Mouse (Mus musculus) erythroblast, adult 5-6 weeks (primary cell): ENCODE results near the gene Fads3. TPM values are rescaled to one million over a fixed set of nuclear protein-coding genes. Genes with fewer than 3 reads are reported as not detected.

Source experiments
- ATAC-seq: replicated peaks from 2 replicates; pipeline ENCODE4 v1.8.0; 2016; ENCODE audit warnings: moderate number of reproducible peaks, mild to moderate bottlenecking, moderate TSS enrichment, inconsistent platforms; ENCODE audit not compliant: poor library complexity, low FRiP score, severe bottlenecking
- total RNA-seq, 2 experiments: library from RNA; stranded (forward) in 1 of 2; stranded (reverse) in 1 of 2; fragments of 150-400 nt in 1 of 2; fragments of 200-764, 138-1000 nt in 1 of 2; gene quantifications; 2 replicates each; pipeline versions ENCODE4 v1.2.3 to v1.2.4; 2015 to 2017; ENCODE audit warnings: low replicate concordance in 2 of 2

Fads3 gene
- total RNA-seq, 2 experiments from 2014 or later = 1.7 to 18.5 TPM

DNA sequence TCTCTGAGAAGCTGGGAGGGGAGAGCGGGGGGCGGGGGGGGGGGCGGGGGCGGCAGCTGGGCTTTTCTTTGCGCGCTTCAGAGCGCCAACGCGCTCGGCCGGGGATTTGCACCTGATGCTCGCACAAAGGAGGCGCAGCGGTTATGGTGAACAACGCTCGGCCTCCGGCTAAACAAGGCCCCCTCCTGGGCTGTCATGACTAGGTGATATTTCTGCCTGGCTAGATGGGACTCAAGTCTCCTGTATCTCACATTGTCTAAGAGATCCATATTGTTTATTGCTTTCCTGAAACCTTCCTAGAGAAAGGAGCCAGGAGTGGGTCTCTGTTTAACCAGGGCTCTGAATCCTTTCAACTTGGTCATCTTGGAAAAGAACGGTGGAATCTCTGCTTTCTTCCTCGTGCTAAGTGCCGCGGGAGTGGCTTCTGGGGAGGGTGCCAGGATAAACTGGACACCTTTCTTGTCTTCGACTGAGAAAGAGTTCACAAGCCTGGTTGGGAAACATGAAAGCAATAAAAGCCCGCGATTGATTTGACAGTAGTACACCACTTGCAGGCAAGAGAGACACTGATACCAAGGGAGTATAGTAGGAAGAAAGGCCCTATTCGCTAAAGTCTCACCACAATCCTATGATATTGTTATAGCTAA lies 60.8 kb downstream of the Fads3 start:
- ATAC-seq = no peak

DNA sequence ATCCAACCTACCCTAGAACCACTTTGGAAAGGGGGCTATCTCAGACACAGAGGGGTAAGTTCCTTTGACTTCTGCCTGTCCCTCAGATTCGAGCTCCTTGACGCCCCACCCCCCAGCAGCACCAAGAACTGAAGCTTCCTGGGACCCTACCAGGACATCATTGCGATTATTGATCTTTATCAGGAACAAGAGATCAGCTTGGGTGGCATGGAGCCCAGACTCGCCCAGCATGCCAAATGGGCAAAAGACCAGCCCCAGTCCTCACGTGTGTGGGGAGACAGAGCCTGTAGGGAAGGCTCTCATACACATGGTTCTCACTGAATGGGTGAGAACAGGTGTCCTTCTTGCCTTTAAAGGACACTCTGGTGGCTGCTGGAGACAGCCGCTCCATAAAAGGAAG lies 62.9 kb downstream of the Fads3 start:
- ATAC-seq = no peak

DNA sequence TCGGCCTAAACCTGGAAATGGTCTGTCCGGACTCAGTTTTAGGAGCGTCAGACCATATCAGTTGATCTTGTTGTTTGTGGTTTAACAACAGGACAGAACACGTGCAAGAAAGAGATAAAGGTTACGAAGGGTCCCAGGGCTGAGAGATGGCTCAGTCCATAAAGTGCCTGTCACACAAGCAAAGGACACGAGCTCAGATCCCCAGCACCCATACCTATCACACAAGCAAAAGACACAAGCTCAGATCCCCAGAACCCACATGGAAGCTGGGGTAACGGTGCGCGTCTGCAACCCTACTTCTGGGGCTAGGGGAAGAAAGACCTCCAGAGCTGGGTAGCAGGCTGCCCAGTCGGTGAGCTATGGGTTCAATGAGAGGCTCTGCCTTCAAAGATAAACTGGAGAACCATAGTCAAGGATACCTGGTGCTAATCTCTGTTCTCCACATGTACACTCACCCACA lies 63.7 kb downstream of the Fads3 start:
- no peak for ATAC-seq

DNA sequence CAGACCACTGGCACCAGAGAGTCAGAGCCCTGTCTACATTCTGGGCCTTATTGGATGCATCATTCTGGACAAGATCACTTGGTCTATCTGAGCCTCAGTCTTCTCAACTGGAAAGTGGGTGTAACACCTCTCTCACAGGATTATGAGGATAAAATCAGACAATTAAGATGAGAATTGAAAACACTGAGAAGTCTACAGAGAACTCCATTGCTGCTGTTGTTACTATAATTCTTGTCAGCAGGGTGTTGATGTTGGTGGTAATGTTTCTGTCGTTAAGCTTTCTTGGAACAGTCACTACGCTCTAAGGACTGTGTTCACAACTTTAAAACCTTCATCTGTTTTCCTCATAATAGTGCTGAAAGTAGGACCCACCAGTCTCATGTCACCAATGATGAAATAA lies 65.3 kb downstream of the Fads3 start:
- no peak for ATAC-seq

DNA sequence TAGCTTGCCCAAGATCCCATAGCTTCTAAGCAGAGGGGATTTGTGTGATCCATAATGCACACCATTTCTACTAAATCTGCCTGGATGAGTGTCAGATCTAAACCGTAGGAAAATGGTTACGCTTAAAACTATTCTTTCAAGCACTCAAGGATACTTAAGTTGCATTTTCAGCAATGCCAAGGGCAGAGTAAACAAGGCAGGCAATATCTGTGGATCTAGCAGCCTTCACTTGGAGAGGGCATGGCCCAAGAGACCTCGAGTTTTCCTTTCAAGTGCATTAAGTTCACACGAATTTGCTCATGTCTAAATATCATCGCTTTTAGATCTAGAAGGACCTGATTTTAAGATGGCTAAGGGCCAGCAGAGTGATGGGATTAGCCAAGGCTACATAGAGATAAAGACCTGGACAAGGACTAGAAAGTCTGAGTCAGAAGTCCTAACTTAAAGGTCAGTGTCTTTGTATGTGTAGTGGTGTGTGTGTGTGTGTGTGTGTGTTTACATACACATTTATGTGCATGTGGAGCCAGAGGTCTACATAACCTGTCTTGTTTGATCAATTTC lies 65.8 kb downstream of the Fads3 start:
- no peak for ATAC-seq

DNA sequence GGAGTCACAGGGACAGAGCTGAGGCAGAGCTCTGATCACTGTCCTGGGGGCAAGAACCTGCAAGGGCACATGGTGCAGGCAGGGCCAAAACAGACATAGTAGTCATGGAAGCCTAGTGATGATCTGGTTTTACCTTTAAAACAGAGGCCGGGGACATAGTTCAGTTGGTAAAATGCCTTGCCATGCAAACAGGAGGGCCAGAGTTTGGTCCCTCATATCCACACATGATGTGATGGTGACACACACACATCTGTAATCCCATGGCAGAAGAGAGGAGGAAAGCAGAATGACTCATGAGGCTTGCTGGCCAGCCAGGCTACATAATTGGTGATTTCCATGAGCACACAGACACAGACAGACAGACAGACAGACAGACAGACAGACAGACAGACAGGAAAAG lies 66.8 kb downstream of the Fads3 start:
- no peak for ATAC-seq

DNA sequence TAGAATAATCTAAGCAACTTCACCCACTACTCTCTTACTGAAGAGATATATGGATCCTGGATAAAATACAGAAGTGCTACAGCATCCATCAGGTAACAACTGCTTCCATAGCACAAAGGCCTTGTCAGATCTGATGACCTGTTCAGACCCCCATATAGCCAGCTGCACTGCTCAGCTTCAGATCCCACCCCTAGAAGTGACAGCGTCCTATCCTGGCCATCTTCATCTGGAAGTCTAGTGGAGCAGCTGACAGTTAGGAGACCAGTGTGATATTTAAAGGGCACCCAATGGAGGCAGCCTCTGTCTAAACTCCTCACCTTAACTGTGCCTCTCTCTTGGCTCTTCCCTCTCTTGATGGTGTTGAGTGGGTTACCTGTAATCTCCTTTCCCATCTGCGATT lies 67.3 kb downstream of the Fads3 start:
- ATAC-seq = no peak

Other genes starting within 250 kb of the Fads3 start
- gene Scgb2a2, start 194.0 kb upstream of the Fads3 start, total RNA-seq (2015; ENCODE audit: low replicate concordance) = not detected in 2 replicates
- gene Scgb2a2, start 194.0 kb upstream of the Fads3 start, total RNA-seq (2017; ENCODE audit: low replicate concordance) = not detected in 2 replicates
- 111 and 127 TPM in 2 replicates for gene Incenp, start 142.0 kb upstream of the Fads3 start, total RNA-seq (2015; ENCODE audit: low replicate concordance)
- gene Incenp, start 142.0 kb upstream of the Fads3 start, total RNA-seq (2017; ENCODE audit: low replicate concordance) = 137 and 289 TPM in 2 replicates
- gene Fth1, start 61.0 kb upstream of the Fads3 start, total RNA-seq (2015; ENCODE audit: low replicate concordance) = 939 and 1,145 TPM in 2 replicates
- gene Fth1, start 61.0 kb upstream of the Fads3 start, total RNA-seq (2017; ENCODE audit: low replicate concordance) = 1,067 and 1,257 TPM in 2 replicates
- not detected in 2 replicates for gene Best1, start 39.9 kb upstream of the Fads3 start, total RNA-seq (2015; ENCODE audit: low replicate concordance)
- gene Best1, start 39.9 kb upstream of the Fads3 start, total RNA-seq (2017; ENCODE audit: low replicate concordance) = not detected in 2 replicates
- 263 and 307 TPM in 2 replicates for gene Rab3il1, start 39.9 kb upstream of the Fads3 start, total RNA-seq (2015; ENCODE audit: low replicate concordance)
- gene Rab3il1, start 39.9 kb upstream of the Fads3 start, total RNA-seq (2017; ENCODE audit: low replicate concordance) = 530 and 535 TPM in 2 replicates
- gene Fads2, start 60.2 kb downstream of the Fads3 start, total RNA-seq (2015; ENCODE audit: low replicate concordance) = 5.2 and 9.0 TPM in 2 replicates
- 4.6 and 5.8 TPM in 2 replicates for gene Fads2, start 60.2 kb downstream of the Fads3 start, total RNA-seq (2017; ENCODE audit: low replicate concordance)
- 19.2 and 38.2 TPM in 2 replicates for gene Fads1, start 141.3 kb downstream of the Fads3 start, total RNA-seq (2015; ENCODE audit: low replicate concordance)
- gene Fads1, start 141.3 kb downstream of the Fads3 start, total RNA-seq (2017; ENCODE audit: low replicate concordance) = 13.0 and 15.6 TPM in 2 replicates
- gene Tmem258, start 162.4 kb downstream of the Fads3 start, total RNA-seq (2015; ENCODE audit: low replicate concordance) = 87.8 and 120 TPM in 2 replicates
- gene Tmem258, start 162.4 kb downstream of the Fads3 start, total RNA-seq (2017; ENCODE audit: low replicate concordance) = 49.7 and 60.6 TPM in 2 replicates
- 15.2 and 26.3 TPM in 2 replicates for gene Fen1, start 162.6 kb downstream of the Fads3 start, total RNA-seq (2015; ENCODE audit: low replicate concordance)
- gene Fen1, start 162.6 kb downstream of the Fads3 start, total RNA-seq (2017; ENCODE audit: low replicate concordance) = 38.4 and 58.1 TPM in 2 replicates
- gene Myrf, start 199.2 kb downstream of the Fads3 start, total RNA-seq (2015; ENCODE audit: low replicate concordance) = not detected in 2 replicates
- 0.42 TPM in 1 of 2 replicates, not detected in the other for gene Myrf, start 199.2 kb downstream of the Fads3 start, total RNA-seq (2017; ENCODE audit: low replicate concordance)